Mouse (Mus musculus) intestine, embryonic 14.5 days (tissue): ENCODE measurements around the gene Foxn3. TPM values are rescaled to one million over a fixed set of nuclear protein-coding genes. Genes with fewer than 3 reads are reported as not detected.
A peak's percentile ranks its signal among the peaks of the same experiment; 100 is the strongest.

Source experiments
- ATAC-seq: fragments of 200-750 bp; cut with Nextera tagmentation; replicated peaks from 2 replicates; pipeline ENCODE4 v1.8.0; 2017; ENCODE audit warnings: low read depth, moderate number of reproducible peaks, moderate TSS enrichment, moderate library complexity; ENCODE audit not compliant: low FRiP score, low TSS enrichment
- DNase-seq: peaks from one replicate; pipeline ENCODE4 v3.0.0-alpha.2; 2018; ENCODE audit warnings: low spot score
- H3K27ac ChIP-seq: fragments of 300-500 bp; sonication (generic); 2 replicates; pipeline ENCODE4 v1.5.1; 2014; ENCODE audit warnings: low read depth, mild to moderate bottlenecking, control low read depth
- H3K27me3 ChIP-seq: fragments of 300-500 bp; sonication (generic); replicated peaks from 2 replicates; pipeline ENCODE4 v1.6.1; 2014; ENCODE audit warnings: low read length, control low read depth; ENCODE audit not compliant: control insufficient read depth, insufficient read depth
- H3K36me3 ChIP-seq: fragments of 300-500 bp; sonication (generic); 2 replicates; pipeline ENCODE4 v1.6.1; 2014; ENCODE audit warnings: low read length, control low read depth; ENCODE audit not compliant: control insufficient read depth, insufficient read depth
- H3K4me1 ChIP-seq: fragments of 300-500 bp; sonication (generic); replicated peaks from 2 replicates; pipeline ENCODE4 v1.6.1; 2014; ENCODE audit warnings: low read length, control low read depth, mixed read lengths; ENCODE audit not compliant: control insufficient read depth, insufficient read depth
- H3K4me2 ChIP-seq: fragments of 300-500 bp; sonication (generic); 2 replicates; pipeline ENCODE4 v1.6.1; 2014; ENCODE audit warnings: low read length
- H3K4me3 ChIP-seq: fragments of 300-500 bp; sonication (generic); 2 replicates; pipeline ENCODE4 v1.5.1; 2014; ENCODE audit warnings: low read depth, low read length, control low read depth, mixed read lengths
- H3K9ac ChIP-seq: fragments of 300-500 bp; sonication (generic); 2 replicates; pipeline ENCODE4 v1.6.1; 2014; ENCODE audit warnings: mild to moderate bottlenecking, low read length
- H3K9me3 ChIP-seq: fragments of 300-500 bp; sonication (generic); 2 replicates; pipeline ENCODE4 v1.6.1; 2016; ENCODE audit warnings: low read length, control low read depth; ENCODE audit not compliant: control insufficient read depth
- WGBS: fragments of 180-500 bp; shearing (Covaris S2); extraction: QIAGEN DNeasy Blood & Tissue Kit; methylation state at CpG from one replicate; pipeline ENCODE4 v1.1.7; 2014; 5-methylcytosine and 5-hydroxymethylcytosine counted together
- polyA plus RNA-seq: library from polyadenylated mRNA; unstranded; fragments of >200 nt; fragmentation: Nextera tagmentation; extraction: Ambion mirVana; gene quantifications from 2 replicates; pipeline ENCODE4 v1.2.1, GENCODE M21; 2014

Foxn3 gene
- polyA plus RNA-seq, 1 experiment from 2014 or later: 74.3 TPM

DNA sequence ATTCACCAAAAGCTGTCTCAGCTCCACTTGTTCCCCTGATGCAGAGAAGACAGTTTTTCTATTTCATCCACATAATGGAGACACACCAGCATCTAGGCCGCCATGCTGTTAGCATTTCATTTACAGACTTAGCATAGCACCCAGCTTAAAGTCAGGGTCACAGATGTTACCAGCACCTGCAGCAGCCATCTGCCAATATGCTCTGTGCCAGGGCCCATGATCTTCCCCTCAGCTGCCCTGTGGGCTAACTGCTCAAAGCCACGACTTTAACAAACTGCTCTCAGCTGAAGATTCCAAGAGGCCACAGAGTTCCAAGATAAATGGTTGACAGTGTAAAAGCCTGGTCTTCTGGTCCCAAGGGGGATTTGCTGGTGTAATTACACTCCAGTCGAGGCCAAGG is 252.1 kb downstream of the Foxn3 start:
- no peak for ATAC-seq
- no peak overlapping the region for H3K9ac ChIP-seq
- no peaks in the 10 kb centered on the region for H3K36me3 ChIP-seq
- H3K27ac ChIP-seq: no peak overlapping the region
- WGBS: 48% methylated on average over 3 of the region's 3 CpGs
- H3K4me3 ChIP-seq: no peak overlapping the region
- H3K9me3 ChIP-seq: no peaks in the 10 kb centered on the region
- no peak overlapping the region for H3K4me2 ChIP-seq
- peaks cover 15% of the 10 kb centered on the region for H3K4me1 ChIP-seq
- no peak for DNase-seq
- no peaks in the 10 kb centered on the region for H3K27me3 ChIP-seq

DNA sequence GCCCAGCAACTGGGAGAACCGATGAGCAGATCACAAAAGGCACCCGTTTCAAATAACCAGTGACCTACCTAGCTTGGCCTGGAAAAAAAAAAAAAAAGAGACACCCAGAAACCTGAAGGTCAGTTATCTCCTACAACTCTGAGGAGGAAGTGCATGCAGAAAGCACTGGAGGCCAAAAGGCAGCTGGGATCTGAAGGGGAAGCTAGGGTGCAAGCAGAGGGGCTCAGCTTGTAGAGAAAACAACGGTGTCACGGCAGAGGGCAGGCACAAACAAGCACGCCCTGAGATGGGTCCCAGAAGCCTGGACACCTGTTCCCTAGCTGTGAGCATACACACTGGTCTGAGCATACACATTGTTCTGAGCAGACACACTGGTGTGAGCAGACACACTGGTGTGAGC is 253.4 kb downstream of the Foxn3 start:
- WGBS: 81% methylated on average over 5 of the region's 5 CpGs
- ATAC-seq: no peak
- Histone ChIP-seq H3K9ac (no peak overlapping the region), H3K9me3 (no peaks in the 10 kb centered on the region), H3K4me1 (peaks cover 22% of the 10 kb centered on the region), H3K4me2 (no peak overlapping the region), H3K27me3 (no peaks in the 10 kb centered on the region), H3K4me3 (no peak overlapping the region), H3K27ac (no peak overlapping the region), H3K36me3 (no peaks in the 10 kb centered on the region)
- no peak for DNase-seq

DNA sequence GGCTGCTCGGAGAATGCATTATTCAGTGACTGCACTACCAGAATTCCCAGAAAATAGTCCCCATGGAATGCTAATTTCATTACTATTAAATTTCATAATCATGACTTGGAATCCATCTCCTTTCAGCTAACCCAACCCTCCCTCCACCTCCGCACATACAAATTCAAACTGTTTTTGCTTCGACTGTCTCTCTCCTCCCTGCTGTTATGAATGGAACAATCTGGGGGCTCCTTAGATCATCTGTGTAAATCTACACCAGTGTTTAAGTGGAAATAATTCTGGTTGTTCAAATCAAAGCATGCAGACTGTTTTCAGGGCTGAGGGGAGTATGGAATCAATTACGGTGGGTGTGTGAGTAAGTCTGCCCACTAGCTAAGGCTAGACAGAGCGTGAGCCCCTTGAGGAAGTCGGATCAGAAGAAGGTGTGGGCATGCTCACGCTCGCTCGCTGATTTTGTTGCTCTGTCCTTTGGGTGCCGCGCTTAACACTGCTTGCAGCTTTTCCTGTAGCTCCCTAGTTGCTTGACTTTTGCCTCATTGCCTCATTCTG is 254.8 kb downstream of the Foxn3 start:
- no peak for DNase-seq
- Histone ChIP-seq H3K9ac (no peak overlapping the region), H3K9me3 (no peaks in the 10 kb centered on the region), H3K36me3 (no peaks in the 10 kb centered on the region), H3K27ac (no peak overlapping the region), H3K4me3 (no peak overlapping the region), H3K27me3 (no peaks in the 10 kb centered on the region), H3K4me2 (no peak overlapping the region), H3K4me1 (peaks cover 22% of the 10 kb centered on the region)
- 71% methylated on average over 11 of the region's 11 CpGs for WGBS
- ATAC-seq: no peak

DNA sequence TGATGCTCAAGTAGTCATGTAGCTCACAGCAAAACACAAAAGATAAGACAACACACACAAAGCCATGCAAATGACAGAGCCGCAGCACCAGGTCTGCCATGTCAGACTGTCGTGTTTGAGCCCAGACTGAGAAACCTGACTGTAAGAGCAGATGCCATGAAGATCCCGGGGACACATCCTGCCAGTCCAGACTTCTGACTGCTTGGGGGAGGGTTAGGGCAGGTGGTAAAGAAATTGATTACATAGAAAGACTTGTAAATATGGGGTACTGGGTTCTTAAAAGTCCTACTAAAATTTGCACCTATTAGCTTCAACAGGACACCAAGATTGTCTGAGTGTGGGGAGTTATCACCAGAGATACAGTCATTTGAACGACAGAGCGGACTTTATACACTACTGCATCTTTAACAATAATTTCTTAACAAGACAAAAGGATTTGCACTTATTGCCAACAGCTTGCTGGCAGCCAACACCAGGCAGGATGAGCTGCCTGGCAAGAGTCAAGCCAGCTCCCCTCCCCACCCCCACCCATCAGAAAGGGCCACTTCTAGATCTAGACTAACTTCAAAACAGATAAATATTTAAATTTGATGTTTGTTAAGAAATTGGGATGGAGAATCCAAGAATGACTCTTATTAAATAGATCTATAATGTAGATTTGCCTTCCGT is 256.7 kb downstream of the Foxn3 start:
- 64% methylated on average over 6 of the region's 6 CpGs for WGBS
- Histone ChIP-seq H3K27me3 (no peaks in the 10 kb centered on the region), H3K36me3 (no peaks in the 10 kb centered on the region), H3K4me2 (0 out of 2 replicates have a peak overlapping the region, but pooled peaks have one; percentile 6), H3K9ac (no peak overlapping the region), H3K4me3 (no peak overlapping the region), H3K9me3 (no peaks in the 10 kb centered on the region), H3K4me1 (peaks cover 22% of the 10 kb centered on the region), H3K27ac (peak overlapping the region; percentile 4; the same call in 1 of the 2 replicates)
- no peak for DNase-seq
- ATAC-seq: no peak

DNA sequence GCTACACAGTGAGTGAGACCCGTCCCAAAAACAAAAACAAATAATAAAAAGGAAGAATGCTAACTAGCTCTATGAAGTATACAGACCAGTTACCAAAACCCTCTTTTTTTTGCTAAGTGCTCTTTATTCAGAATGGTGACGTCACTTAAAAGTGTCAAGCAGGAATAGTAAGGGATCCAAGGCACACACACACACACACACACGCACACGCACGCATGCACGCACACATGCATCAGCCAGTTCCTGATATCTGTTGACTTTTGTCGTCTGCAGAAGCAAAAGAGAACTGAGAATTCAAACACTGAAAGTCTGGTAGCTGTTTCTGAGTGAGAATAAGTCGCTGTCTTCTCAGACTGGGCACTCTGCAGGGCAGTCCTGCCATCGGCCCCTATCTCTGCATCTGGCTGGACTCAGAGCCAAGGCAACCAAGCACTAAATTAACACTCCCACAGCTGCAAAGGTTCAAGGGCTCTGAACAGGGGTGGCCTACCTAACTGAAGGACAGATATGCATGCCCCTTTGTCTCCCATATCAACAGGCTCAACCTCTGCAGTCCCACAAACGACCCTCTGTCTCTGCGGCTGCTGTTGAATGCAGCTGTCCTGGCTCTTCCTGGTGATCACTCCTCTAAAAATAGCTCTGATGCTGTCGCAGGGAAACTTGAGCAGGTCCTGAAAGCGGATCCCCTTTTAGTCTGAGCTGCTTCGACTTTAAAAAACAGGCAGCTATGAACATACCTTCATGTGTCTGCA is 257.4 kb downstream of the Foxn3 start:
- Histone ChIP-seq H3K4me2 (0 out of 2 replicates have a peak overlapping the region, but pooled peaks have one; percentile 6), H3K9ac (no peak overlapping the region), H3K36me3 (no peaks in the 10 kb centered on the region), H3K27ac (peak overlapping the region; percentile 4; the same call in 1 of the 2 replicates), H3K27me3 (no peaks in the 10 kb centered on the region), H3K4me3 (no peak overlapping the region), H3K9me3 (no peaks in the 10 kb centered on the region), H3K4me1 (peaks cover 22% of the 10 kb centered on the region)
- WGBS: 51% methylated on average over 14 of the region's 14 CpGs
- ATAC-seq: no peak
- DNase-seq: no peak

DNA sequence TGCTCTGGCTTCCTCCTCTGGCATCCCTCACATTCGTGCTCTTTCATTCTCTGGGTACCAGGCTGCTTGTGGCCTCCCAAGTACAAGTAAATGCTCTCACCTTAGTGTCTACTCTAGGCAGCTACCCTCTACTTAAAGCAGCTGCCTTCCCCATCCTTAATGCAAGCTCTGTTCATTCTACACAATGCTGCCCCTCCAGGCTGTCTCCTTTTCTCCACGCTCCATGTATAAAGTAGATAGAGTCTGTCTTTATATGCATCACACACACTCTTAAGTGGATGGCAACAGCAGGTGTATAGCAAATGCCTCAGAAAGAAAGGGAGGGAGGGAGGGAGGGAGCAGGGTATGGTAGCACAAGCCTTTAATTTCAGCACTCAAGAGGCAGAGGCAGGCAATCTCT is 258.1 kb downstream of the Foxn3 start:
- Histone ChIP-seq H3K36me3 (no peaks in the 10 kb centered on the region), H3K4me2 (no peak overlapping the region), H3K9ac (no peak overlapping the region), H3K27me3 (no peaks in the 10 kb centered on the region), H3K4me3 (no peak overlapping the region), H3K27ac (no peak overlapping the region), H3K9me3 (no peaks in the 10 kb centered on the region), H3K4me1 (peaks cover 22% of the 10 kb centered on the region)
- no peak for DNase-seq
- no peak for ATAC-seq
- WGBS: 83% methylated on average over 2 of the region's 2 CpGs

DNA sequence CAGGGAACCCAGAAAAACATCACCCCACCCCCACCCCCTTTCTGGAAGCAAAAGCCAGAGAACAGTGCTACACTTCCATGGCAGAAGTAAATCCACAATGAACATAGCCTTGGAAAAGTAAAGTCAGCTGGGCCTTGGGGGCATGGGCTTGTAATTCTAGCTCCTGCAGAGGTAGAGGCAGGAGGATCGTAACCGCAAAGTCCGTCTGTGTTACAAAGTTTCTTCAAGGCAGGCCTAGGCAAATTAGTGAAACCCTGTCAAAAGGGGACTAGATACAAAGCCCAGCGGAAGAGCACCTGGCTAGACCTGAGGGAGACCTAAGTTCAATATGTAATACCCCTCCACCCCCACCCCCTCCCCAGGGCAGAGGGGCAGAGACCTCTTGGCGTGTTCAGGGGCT is 259.3 kb downstream of the Foxn3 start:
- 84% methylated on average over 5 of the region's 5 CpGs for WGBS
- H3K4me1 ChIP-seq: peaks cover 22% of the 10 kb centered on the region
- DNase-seq: no peak
- no peak overlapping the region for H3K9ac ChIP-seq
- no peaks in the 10 kb centered on the region for H3K36me3 ChIP-seq
- ATAC-seq: no peak
- no peak overlapping the region for H3K27ac ChIP-seq
- no peak overlapping the region for H3K4me2 ChIP-seq
- H3K4me3 ChIP-seq: no peak overlapping the region
- no peaks in the 10 kb centered on the region for H3K9me3 ChIP-seq
- H3K27me3 ChIP-seq: no peaks in the 10 kb centered on the region

DNA sequence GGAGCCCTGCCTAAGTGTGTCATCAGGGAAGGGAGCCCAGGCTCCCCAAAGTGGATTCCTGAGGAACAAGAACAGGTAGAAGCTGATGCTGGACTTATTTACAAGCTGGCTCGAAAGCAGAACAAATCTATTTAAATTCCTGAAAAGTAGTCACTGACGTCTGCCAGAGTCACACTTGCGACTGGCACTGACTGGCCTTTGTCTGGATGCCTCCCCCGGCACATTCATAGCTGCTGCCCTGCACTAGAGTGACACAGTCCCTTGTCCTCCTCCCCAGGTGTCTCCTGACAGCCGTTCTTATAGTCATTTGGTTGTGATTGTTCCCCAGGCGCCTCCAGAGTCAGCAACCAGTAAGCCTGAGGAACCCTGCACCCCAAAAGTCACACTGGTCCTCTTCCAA is 259.8 kb downstream of the Foxn3 start:
- H3K4me3 ChIP-seq: no peak overlapping the region
- no peak overlapping the region for H3K9ac ChIP-seq
- peaks cover 17% of the 10 kb centered on the region for H3K4me1 ChIP-seq
- no peak overlapping the region for H3K27ac ChIP-seq
- H3K36me3 ChIP-seq: no peaks in the 10 kb centered on the region
- DNase-seq (no peak), ATAC-seq (no peak)
- H3K4me2 ChIP-seq: no peak overlapping the region
- 67% methylated on average over 6 of the region's 6 CpGs for WGBS
- no peaks in the 10 kb centered on the region for H3K27me3 ChIP-seq
- no peaks in the 10 kb centered on the region for H3K9me3 ChIP-seq
